Mouse (Mus musculus): ENCODE results near the gene Tex52. TPM values are rescaled to one million over a fixed set of nuclear protein-coding genes. Genes with fewer than 3 reads are reported as not detected.
"Not testable (repeated sequence)": the region's sequence is repeated elsewhere in the genome, so short reads cannot be mapped to it uniquely, and the experiment has no call there.

The Tex52 gene
- polyA plus RNA-seq, 1 experiment from 2014 or later: 0.76 TPM

- Histone ChIP-seq H3K4me1 (peaks cover 35% of the 10 kb centered on the region), H3K27ac (no peak overlapping the region), H3K4me3 (no peak overlapping the region), H3K4me2 (replicated peaks) (no peak overlapping the region), H3K27me3 (no peaks in the 10 kb centered on the region), H3K9me3 (replicated peaks) (no peaks in the 10 kb centered on the region), H3K9ac (no peak overlapping the region), H3K36me3 (peaks cover 21% of the 10 kb centered on the region)
- 15% methylated on average over 2 of the region's 2 CpGs for WGBS
- ATAC-seq (ENCODE audit: low FRiP score): no peak
These were observed 16.3 kb upstream of the Tex52 start for GRCm38 (mm10) chr6:128358999-128359398.

- peak overlapping the region; percentile 91 for H3K9ac ChIP-seq
- WGBS: 21% methylated on average over 9 of the region's 9 CpGs
- H3K4me2 ChIP-seq (replicated peaks): peak overlapping the region; percentile 95
- peak overlapping the region; percentile 93 for H3K27ac ChIP-seq
- no peaks in the 10 kb centered on the region for H3K9me3 ChIP-seq (replicated peaks)
- no peak for ATAC-seq (ENCODE audit: low FRiP score)
- H3K27me3 ChIP-seq: no peaks in the 10 kb centered on the region
- H3K4me3 ChIP-seq: peak overlapping the region; percentile 89
- H3K4me1 ChIP-seq: peaks cover 27% of the 10 kb centered on the region
- peaks cover 32% of the 10 kb centered on the region for H3K36me3 ChIP-seq
These were observed 13.4 kb upstream of the Tex52 start for GRCm38 (mm10) chr6:128361901-128362300.

- Histone ChIP-seq H3K9me3 (replicated peaks) (no peaks in the 10 kb centered on the region), H3K27ac (peak within 1 kb of the TSS; percentile 93), H3K4me1 (peaks cover 27% of the 10 kb centered on the region), H3K27me3 (no peaks in the 10 kb centered on the region), H3K4me2 (replicated peaks) (peak within 1 kb of the TSS; percentile 95), H3K4me3 (peak within 1 kb of the TSS; percentile 89), H3K9ac (peak within 1 kb of the TSS; percentile 91), H3K36me3 (peaks cover 31% of the 10 kb centered on the region)
- WGBS: under 1% methylated on average over 52 of the region's 76 CpGs
- ATAC-seq (ENCODE audit: low FRiP score): peak; percentile 90
These were observed 12.8 kb upstream of the Tex52 start, which contains the start of the genes Rhno1 and Foxm1 for GRCm38 (mm10) chr6:128362381-128363006. TSS of gene Rhno1 (minus strand) at chr6:128362911. TSS of gene Foxm1 (plus strand) at chr6:128362967.

GRCm38 (mm10) chr6:128363007-128363825, 12.0 kb upstream of the Tex52 start:
- peak overlapping the region; percentile 91 for H3K9ac ChIP-seq
- H3K36me3 ChIP-seq: peaks cover 29% of the 10 kb centered on the region
- no peak; the same call in none of the 2 replicates for ATAC-seq (ENCODE audit: low FRiP score)
- WGBS: 1% methylated on average over 46 of the region's 46 CpGs
- peak overlapping the region; percentile 89 for H3K4me3 ChIP-seq
- peak overlapping the region; percentile 93 for H3K27ac ChIP-seq
- no peaks in the 10 kb centered on the region for H3K27me3 ChIP-seq
- peak overlapping the region; percentile 95 for H3K4me2 ChIP-seq (replicated peaks)
- H3K9me3 ChIP-seq (replicated peaks): no peaks in the 10 kb centered on the region
- peaks cover 27% of the 10 kb centered on the region for H3K4me1 ChIP-seq

- no peak for ATAC-seq (ENCODE audit: low FRiP score)
- Histone ChIP-seq H3K9ac (no peak overlapping the region), H3K4me1 (peaks cover 27% of the 10 kb centered on the region), H3K36me3 (peaks cover 36% of the 10 kb centered on the region), H3K27ac (no peak overlapping the region), H3K27me3 (no peaks in the 10 kb centered on the region), H3K4me2 (replicated peaks) (no peak overlapping the region), H3K9me3 (replicated peaks) (no peaks in the 10 kb centered on the region), H3K4me3 (no peak overlapping the region)
- WGBS: 73% methylated on average over 6 of the region's 6 CpGs
These were observed 10.5 kb upstream of the Tex52 start for GRCm38 (mm10) chr6:128364721-128365120.

GRCm38 (mm10) chr6:128366466-128366865, 8.8 kb upstream of the Tex52 start:
- Histone ChIP-seq H3K27me3 (no peaks in the 10 kb centered on the region), H3K4me2 (replicated peaks) (no peak overlapping the region), H3K36me3 (peaks cover 53% of the 10 kb centered on the region), H3K27ac (no peak overlapping the region), H3K4me3 (no peak overlapping the region), H3K9ac (no peak overlapping the region), H3K9me3 (replicated peaks) (no peaks in the 10 kb centered on the region), H3K4me1 (peaks cover 13% of the 10 kb centered on the region)
- no peak for ATAC-seq (ENCODE audit: low FRiP score)
- 89% methylated on average over 5 of the region's 5 CpGs for WGBS

- WGBS: 92% methylated on average over 5 of the region's 5 CpGs
These were observed 5.2 kb upstream of the Tex52 start for GRCm38 (mm10) chr6:128370040-128370439.

GRCm38 (mm10) chr6:128376371-128377085, 1.3 kb downstream of the Tex52 start:
- WGBS: 91% methylated on average over 17 of the region's 17 CpGs

More at GRCm38 (mm10) chr6:128370040-128370439, 5.2 kb upstream of the Tex52 start:
- Histone ChIP-seq H3K9ac (no peak overlapping the region), H3K27me3 (no peaks in the 10 kb centered on the region), H3K27ac (no peak overlapping the region), H3K9me3 (replicated peaks) (no peaks in the 10 kb centered on the region), H3K4me1 (peaks cover 7% of the 10 kb centered on the region), H3K36me3 (peaks cover 78% of the 10 kb centered on the region), H3K4me3 (no peak overlapping the region), H3K4me2 (replicated peaks) (no peak overlapping the region)
- no peak for ATAC-seq (ENCODE audit: low FRiP score)

GRCm38 (mm10) chr6:128379636-128380035, 4.4 kb downstream of the Tex52 start:
- Histone ChIP-seq H3K27ac (no peak overlapping the region), H3K4me3 (no peak overlapping the region), H3K4me1 (peaks cover 7% of the 10 kb centered on the region), H3K27me3 (no peaks in the 10 kb centered on the region), H3K4me2 (replicated peaks) (no peak overlapping the region), H3K9me3 (replicated peaks) (no peaks in the 10 kb centered on the region), H3K9ac (no peak overlapping the region), H3K36me3 (0 out of 2 replicates have a peak, but pooled peaks cover 6% of the 10 kb centered on the region)
- no peak for ATAC-seq (ENCODE audit: low FRiP score)
- 82% methylated on average over 16 of the region's 16 CpGs for WGBS

More at GRCm38 (mm10) chr6:128376371-128377085, 1.3 kb downstream of the Tex52 start:
- H3K9me3 ChIP-seq (replicated peaks): no peaks in the 10 kb centered on the region
- no peak overlapping the region for H3K4me2 ChIP-seq (replicated peaks)
- H3K4me1 ChIP-seq: peaks cover 10% of the 10 kb centered on the region
- no peaks in the 10 kb centered on the region for H3K27me3 ChIP-seq
- H3K27ac ChIP-seq: no peak overlapping the region
- H3K4me3 ChIP-seq: no peak overlapping the region
- H3K36me3 ChIP-seq: peaks cover 30% of the 10 kb centered on the region
- no peak for ATAC-seq (ENCODE audit: low FRiP score)
- no peak overlapping the region for H3K9ac ChIP-seq

- H3K9ac ChIP-seq; H3K27ac ChIP-seq; H3K36me3 ChIP-seq; H3K9me3 ChIP-seq (replicated peaks); H3K4me3 ChIP-seq; H3K4me2 ChIP-seq (replicated peaks); ATAC-seq (ENCODE audit: low FRiP score); H3K27me3 ChIP-seq; H3K4me1 ChIP-seq: not testable (repeated sequence)
- WGBS: 86% methylated on average over 1 of the region's 1 CpGs
These were observed 5.4 kb downstream of the Tex52 start for GRCm38 (mm10) chr6:128380594-128381167.

- no peak overlapping the region for H3K27ac ChIP-seq
- ATAC-seq (ENCODE audit: low FRiP score): no peak
- H3K4me2 ChIP-seq (replicated peaks): no peak overlapping the region
- 84% methylated on average over 3 of the region's 3 CpGs for WGBS
- H3K27me3 ChIP-seq: no peaks in the 10 kb centered on the region
- H3K4me1 ChIP-seq: no peaks in the 10 kb centered on the region
- 0 out of 2 replicates have a peak, but pooled peaks cover 6% of the 10 kb centered on the region for H3K36me3 ChIP-seq
- no peak overlapping the region for H3K4me3 ChIP-seq
- no peak overlapping the region for H3K9ac ChIP-seq
- H3K9me3 ChIP-seq (replicated peaks): no peaks in the 10 kb centered on the region
These were observed 6.0 kb downstream of the Tex52 start for GRCm38 (mm10) chr6:128381254-128381653.

GRCm38 (mm10) chr6:128383752-128384151, 8.5 kb downstream of the Tex52 start:
- Histone ChIP-seq H3K9ac (no peak overlapping the region), H3K4me2 (replicated peaks) (no peak overlapping the region), H3K36me3 (no peaks in the 10 kb centered on the region), H3K9me3 (replicated peaks) (no peaks in the 10 kb centered on the region), H3K4me1 (no peaks in the 10 kb centered on the region), H3K4me3 (no peak overlapping the region), H3K27ac (no peak overlapping the region), H3K27me3 (no peaks in the 10 kb centered on the region)
- WGBS: 75% methylated on average over 7 of the region's 7 CpGs
- no peak for ATAC-seq (ENCODE audit: low FRiP score)
